Mouse (Mus musculus) left cerebral cortex, postnatal 4 days (tissue): ENCODE data around the gene Pon3. TPM values are rescaled to one million over a fixed set of nuclear protein-coding genes. Genes with fewer than 3 reads are reported as not detected.
A peak's percentile ranks its signal among the peaks of the same experiment; 100 is the strongest.

Experiments used
- DNase-seq: peaks from one replicate; pipeline ENCODE4 v3.0.0-alpha.2; 2022
- intact Hi-C: fragments of 180-260 bp; cut with DNase I; formaldehyde crosslinking; loops from one replicate; pipeline ENCODE4 v1.15.1; 2025
- total RNA-seq, 2 experiments: library from RNA; stranded (reverse); gene quantifications; 2 replicates each; pipeline ENCODE4 v1.2.3; 2021

Gene Pon3
- 1 to 10 TPM; 1.8 to 2.3 TPM for total RNA-seq

DNA sequence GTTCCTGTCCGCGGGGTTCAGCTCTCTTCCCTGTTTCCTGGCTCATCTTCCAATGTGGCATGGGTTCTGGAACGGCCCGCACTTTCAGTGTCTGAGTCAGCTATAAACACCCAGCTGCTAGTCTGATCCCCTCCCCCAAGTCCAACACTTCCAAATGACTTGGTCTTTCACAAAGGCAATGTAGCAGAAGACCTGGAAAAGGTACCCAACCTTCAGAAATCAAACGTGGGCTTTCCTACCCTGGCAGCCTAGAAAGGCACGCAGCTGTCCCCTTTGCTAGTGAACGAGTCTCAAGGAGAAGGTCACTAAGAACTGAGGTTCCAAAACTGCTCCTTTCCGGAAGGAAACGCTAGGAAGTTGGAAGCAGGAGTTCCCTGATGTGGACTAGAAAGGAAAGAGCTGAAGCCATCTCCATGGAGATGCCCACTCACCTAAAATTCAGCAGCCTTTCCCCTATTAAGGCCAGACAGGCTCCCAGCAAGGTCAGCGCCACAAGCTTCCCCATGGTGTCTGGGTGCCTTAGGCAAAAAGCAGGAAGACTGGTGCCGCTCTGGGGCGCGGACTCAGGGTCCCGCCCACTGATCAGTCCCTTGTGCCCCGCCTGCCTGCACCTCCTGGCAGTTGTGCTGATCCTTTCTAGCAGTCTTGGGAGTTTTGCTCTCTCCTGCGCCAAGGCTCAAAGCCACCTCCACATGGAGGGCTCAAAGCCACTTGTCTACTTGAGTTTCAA, at the start of gene Pon3:
Pon3 (minus strand) TSS at position 565 of the 730 bp plus-strand sequence.
- peak; percentile 14 for DNase-seq
- intact Hi-C loops, result no loop called here

DNA sequence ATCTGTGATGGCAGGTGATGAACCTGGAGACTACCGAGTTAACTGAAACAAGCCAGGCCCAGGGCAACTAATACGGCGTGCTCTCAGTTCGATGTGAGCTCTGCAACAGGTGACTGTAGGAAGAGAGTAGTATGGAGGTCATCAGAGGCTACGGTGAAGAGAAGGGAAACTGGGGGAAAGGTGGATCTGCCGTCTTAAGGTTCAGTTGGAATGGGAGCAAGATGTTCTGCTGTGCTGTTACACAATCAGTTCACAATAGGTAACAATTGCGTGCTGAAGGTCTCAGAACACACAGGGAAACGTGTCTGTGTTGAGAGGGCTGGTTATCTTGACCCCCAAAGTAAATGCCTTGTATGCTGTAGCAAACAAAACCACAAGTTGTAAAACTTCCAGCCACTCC, 48.9 kb upstream of the Pon3 start:
- intact Hi-C loops, result no loop called here
- no peak for DNase-seq

DNA sequence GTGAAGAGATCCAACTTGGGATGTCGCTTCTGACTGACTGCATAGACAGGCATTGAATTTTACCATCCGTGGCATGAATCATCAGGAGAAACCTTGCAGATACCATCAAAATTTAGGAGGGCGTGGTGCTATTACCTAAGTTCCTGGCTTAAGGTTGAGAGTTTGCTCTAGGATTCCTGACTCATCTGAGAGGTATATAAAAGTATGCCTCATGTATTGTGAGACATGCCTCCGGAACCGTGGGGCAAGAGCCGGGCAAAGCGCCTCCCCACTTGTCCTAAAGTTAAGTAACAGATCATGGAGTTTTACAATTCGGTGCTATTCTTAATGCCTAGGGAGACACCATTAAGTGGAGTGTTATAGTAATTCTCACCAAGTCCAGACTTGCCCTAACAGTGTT, 44.5 kb upstream of the Pon3 start:
- DNase-seq, result no peak
- intact Hi-C loops, result no loop called here

DNA sequence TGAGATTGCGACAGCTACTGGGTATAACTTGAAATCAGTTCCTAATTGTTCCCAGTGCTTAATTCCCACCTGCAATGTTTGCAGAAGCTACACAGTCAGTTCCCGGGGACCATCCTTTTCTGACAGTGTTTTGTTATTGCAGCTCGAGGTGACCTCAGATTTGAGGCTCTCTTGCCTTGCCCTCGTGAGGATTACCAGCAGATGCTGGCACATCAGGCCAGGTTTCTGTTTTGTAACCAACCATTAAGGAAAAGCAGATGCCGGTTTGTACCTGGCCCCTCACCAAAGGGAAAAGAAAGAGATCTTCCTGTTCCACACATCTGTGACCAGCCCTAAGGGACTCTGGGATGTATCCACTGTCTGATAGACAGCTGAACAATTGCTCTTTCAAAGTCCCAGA, 43.5 kb upstream of the Pon3 start:
- no peak for DNase-seq
- intact Hi-C loops, result no loop called here

DNA sequence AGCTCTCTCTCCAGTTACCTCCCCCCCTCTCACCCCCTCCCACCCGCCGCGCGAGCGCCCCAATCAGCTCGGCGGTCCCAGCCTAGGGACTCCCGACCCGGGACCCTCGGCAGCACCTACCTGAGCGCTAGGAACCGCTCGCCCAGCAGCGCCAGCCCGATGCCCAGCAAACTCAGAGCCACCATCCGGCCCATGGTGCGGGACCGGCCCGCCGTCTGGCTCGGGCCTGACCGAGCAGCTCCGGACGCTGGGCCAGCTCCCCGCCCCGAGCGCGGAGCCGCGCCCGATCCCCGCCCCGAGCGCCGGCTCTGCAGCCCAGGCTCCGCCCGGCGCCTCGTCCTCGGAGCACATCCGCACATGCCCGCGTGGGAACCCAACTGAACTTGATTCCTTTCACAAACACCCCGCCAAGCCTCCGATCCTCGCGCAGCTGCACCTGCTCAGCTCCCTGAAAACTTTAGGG, 42.0 kb upstream of the Pon3 start, which contains the start of gene Pon2:
Pon2 (minus strand) TSS at position 364 of the 463 bp plus-strand sequence.
- peak; percentile 63 for DNase-seq
- intact Hi-C loops, result no loop called here

DNA sequence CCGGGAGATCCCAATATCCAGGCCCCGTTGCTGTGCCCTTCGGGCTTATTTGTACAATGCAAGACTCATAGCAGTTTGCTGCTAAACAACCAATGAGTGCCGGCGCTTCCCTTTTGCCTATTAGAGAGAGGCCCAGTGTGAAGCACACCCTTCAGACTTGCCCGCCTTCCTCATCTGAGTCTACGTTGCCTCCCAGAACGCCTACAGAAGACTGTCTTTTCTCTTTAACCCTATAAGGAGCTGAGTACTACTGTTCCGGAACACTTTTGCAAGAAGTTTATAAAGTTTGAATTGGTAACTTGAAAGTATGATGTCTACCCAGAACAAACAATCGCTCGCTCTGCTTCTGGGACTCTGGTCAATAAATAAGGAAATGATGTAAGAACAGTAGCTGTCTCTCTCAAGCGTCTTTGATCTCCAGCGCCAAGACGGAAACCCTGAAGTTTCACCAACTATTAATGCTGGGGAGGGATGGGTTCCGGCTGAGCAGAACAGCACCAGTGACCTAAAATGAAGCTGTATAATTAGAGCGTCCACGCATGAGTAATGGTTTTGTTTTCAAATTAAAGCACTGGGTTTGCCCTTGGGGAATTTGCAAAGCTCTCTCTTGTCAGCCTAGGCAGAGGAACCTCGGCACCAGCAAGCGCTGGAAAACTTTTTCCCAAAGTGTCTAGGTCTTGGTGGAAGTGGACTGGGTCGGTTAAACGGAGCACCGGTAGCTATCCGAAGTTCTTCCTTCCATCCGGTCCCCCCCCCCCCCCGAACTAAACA, 41.4 kb upstream of the Pon3 start:
- intact Hi-C loops, result no loop called here
- peak; percentile 26 for DNase-seq

DNA sequence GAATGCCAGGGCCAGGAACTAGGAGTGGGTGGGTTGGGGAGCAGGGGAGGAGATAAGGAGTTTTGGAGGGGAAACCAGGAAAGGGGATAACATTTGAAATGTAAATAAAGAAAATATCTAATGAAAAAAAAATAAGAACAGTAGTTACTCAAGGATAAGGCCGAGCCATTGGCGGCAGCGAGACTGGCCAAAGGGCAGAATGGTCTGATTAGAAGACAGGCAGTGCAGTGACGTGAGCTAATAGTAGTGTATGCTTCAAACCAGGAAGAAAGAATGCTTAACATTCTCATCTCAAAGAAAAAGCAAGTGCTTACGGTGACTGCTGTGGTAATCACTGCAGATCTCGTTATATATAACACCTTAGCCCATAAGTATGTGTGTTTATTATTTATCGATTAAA, 40.0 kb upstream of the Pon3 start:
- intact Hi-C loops, result no loop called here

DNA sequence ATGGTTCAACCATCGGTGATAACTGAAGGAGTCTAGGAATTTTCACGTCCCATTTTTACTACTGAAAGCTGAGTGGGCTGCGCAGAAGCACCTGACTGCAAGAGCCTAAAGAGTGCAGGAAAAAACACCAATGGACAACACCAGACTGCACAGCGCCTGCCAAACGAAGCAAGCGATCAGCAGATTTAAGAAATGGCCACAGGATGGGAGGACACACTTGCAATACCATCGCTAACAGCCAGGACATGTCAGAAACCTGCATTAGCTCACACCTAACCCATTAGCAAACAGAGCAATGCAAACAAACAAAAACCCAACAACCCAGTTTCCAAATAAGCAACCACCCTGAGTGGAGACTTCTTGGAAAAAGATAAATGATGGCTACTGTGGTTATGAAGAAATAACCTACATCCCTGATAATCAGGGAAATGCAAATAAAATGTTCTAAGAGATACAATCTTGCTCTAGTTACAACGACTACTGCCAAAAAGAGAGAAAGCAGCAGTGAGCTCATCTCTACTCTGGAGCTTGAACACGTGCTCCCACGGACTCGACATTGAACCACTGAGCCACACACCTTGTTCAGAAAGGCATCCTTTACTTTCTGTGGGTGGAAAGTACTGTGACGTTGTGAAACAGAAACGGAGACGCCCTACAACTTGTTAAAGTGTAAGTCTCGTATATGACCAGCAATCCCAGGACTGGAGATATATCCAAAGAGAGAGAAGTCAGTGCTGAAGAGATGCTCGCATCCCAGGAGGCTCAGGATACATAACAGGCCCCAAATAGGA, 38.8 kb upstream of the Pon3 start:
- DNase-seq, result no peak
- intact Hi-C loops, result no loop called here

More for the DNA sequence above, 40.0 kb upstream of the Pon3 start:
- DNase-seq, result no peak

DNA sequence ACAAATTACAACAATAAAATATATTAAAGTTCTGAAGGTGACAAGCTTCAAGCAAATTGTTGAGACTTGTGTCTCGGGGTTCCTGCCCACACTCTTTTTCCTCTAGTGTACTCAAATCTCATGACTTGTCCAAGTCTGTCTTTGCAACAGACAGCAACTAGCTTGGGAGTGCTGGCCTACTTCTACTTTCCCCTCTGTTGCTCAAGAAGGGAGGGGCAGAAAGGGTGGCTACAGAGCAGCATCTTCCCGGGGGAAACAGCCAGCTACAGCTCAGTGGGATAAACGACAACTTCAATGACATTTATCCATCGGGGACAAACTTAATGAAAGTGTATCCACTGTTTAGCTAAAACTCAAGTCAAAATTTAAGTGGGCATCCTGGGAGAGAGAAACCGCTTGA, 36.8 kb upstream of the Pon3 start:
- intact Hi-C loops, result no loop called here
- DNase-seq, result no peak

DNA sequence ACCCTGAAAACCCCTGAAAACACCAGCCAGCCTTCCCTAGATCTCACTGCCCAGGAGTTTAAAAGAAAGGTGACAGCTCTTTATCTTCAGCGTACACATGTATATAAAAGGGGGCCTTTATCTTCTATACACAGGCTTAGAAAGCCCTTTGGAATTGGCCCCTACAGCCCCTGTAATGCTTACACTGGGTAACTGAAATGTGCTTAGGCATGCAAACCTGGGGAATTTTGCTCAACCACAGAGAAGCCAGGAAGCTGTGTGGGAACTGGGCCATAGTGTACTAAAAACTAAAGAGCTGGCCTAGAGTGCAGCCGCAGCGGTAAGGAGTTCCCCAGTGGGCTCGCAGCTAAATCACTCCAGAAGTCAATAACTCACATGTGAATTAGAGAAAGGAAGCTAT, 35.4 kb upstream of the Pon3 start:
- intact Hi-C loops, result no loop called here
- no peak for DNase-seq

DNA sequence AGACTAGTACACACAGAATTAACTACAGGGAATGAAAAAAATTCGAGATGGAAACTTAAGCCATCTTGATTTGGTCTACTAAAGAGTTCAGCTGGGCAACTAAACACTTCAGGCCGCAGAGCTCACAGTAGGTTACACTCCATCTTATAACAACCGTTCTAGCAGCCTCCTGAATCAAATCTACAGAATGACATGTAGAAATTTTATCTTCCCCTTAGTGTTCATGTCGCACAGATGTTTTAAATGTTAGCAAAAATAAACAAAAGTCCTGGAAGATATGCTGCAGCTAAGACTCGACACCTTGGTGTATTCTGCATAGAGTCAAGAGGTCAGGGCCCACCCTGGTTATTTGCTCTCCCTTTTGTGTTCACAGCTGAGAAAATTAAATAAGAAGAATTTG, 31.8 kb upstream of the Pon3 start:
- intact Hi-C loops, result no loop called here
- no peak for DNase-seq

DNA sequence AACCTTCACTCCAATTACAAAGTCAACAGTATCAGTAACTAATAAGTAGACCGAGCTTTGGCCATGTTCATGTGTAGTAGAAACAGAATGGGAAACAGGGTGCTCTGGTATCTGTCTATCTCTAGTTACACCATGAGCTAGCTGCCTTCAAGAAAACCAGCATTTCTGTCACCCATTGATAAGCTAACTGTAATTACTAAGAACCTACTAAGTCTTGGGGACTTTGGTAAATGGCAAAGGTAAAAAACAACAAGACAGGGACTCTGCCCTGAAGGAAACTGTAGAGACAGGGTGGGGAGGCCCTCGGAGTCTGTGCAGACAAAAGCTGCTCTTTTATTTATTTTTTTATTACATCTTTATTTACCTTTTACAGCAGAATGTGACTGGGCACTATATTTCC, 31.3 kb upstream of the Pon3 start:
- intact Hi-C loops, result no loop called here
- no peak for DNase-seq

DNA sequence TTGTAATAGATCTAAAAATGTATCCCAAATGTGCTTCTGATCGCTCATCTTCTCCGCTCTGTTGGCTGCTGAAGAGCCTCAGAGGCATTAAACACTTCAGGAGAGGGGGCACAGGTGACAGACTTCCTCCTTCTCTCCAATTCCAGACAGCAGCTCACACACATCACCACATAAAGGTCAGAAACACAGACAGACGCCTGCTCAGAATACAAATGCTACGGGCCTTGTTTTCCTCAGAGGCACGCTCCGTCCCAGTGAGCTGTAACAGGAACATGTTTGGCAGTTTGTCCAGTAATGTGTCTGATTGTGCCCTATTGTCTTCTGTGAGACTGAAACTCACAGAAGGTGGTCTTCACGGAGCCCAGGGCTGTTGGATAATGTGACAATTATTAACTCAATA, 26.3 kb upstream of the Pon3 start:
- intact Hi-C loops, result no loop called here
- DNase-seq, result peak; percentile 5

DNA sequence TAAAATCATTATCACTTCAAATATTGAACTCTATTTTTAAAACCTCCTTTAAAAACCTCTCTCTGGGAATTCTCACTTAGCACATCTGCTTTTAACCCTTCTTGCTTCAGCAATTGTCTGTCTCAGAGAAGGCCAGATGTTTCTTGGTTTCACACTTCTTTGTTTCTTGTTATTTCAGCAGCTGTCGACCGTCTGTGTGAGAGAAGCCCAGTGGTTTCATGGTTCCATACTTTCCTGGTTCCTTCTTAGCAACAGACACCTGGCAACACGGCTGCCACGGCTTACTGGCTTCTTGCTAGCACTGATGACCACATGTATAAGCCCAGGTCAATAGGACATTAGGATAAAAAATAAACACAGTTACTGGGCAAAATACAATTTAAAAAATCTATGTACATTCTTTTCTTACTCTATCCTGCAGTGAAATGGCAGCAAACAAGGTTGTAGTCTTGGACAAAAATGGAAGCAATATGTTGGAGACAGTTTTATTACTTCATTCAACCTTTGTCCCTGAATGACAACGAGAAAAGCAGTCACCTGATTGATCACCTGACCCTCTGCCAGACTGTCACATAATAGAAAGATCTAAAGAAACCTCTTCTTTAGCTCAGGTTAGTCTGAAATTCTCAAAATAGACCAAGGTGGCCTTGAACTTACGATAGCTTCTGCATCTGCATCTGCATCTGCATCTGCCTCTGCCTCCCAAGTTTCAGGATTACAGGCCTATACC, 24.7 kb upstream of the Pon3 start:
- intact Hi-C loops, result no loop called here
- no peak for DNase-seq

DNA sequence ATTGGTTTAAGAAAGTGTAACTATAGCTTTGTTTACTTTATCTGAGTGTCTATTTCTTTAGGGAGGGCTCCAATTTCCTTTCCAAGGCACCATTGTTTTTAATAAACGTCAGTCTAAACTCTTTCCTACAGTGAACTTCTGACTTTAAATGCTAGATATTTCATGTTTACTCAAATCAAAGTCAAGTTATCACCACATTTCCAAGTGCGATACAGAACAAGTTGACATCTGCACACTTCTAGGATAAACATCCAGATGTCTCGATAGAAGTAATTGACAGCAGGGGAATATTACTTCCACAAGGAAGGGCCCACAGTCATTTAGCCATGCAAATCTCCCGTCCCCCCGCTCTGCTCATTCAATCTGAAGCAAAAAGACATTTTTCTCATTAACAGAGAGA, 21.9 kb upstream of the Pon3 start:
- DNase-seq, result no peak
- intact Hi-C loops, result no loop called here

DNA sequence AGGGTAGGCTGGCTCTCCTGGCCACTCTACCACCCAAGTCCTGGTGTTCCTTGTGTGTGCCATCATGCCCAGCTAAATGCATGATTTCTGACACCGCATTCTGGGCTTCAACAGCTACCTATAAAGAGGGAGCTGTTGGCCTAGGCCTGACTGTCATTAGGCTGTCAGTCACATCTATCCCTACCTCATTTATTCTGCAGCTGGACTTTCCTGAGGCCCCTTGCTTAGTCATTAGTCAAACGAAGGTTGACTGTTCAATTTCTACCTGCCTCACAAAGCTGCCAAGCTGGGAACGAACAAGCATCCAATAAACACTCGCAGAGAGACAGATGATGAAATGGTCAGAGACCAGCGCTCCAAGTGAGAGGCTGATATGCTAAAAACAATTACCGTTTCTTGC, 13.6 kb upstream of the Pon3 start:
- DNase-seq, result no peak
- intact Hi-C loops, result no loop called here

DNA sequence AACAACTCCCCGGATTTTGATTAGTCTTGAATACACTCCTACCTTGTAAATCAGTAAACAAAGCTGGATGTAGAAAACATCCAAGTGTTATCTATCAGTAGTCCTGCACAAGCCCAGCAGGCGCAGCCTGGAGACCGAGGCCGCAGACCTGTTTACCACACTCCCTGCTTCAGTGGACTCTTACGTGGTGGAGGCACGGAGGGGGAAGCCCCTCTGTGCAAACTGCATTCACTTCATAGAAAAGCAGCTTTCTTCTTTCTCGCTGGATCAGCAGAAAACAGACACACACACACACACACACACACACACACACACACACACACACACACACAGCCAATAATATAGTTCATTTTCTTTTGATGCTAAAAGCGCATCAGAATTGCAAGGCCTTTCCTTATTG, 8.7 kb upstream of the Pon3 start:
- DNase-seq, result no peak

DNA sequence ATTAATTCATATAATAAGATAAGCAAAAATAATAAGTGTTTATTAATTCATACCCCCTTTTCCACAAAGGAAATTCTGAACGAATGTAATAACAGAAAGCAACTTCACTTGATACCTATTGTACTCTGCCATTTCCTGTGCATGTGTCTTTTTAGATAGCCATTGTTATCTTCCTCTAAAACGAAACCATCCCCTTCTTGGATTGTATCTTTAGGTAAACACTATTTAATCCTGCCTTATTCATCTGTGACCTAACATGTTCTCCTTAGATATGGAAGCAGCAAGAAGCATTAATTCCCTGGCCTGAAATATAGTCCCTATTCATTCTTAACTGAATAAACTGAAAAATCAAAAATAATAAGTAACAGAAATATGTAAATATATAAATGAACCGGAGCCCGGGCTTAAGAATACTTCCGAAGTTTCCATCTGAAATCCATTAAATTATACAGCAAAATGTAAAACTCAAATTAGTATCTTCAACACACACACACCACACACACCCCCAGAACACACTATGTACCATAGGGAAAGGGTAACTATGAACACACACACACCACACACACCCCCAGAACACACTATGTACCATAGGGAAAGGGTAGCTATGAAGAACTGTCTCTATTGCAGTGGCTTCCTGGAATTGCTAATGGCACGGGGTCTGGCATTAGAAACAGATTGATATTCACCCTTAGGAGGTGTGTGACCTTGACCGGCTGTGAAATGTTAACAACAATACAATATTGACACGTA, 7.3 kb upstream of the Pon3 start:
- DNase-seq, result no peak
- intact Hi-C loops, result no loop called here

More for the DNA sequence above, 8.7 kb upstream of the Pon3 start:
- intact Hi-C loops, result no loop called here

DNA sequence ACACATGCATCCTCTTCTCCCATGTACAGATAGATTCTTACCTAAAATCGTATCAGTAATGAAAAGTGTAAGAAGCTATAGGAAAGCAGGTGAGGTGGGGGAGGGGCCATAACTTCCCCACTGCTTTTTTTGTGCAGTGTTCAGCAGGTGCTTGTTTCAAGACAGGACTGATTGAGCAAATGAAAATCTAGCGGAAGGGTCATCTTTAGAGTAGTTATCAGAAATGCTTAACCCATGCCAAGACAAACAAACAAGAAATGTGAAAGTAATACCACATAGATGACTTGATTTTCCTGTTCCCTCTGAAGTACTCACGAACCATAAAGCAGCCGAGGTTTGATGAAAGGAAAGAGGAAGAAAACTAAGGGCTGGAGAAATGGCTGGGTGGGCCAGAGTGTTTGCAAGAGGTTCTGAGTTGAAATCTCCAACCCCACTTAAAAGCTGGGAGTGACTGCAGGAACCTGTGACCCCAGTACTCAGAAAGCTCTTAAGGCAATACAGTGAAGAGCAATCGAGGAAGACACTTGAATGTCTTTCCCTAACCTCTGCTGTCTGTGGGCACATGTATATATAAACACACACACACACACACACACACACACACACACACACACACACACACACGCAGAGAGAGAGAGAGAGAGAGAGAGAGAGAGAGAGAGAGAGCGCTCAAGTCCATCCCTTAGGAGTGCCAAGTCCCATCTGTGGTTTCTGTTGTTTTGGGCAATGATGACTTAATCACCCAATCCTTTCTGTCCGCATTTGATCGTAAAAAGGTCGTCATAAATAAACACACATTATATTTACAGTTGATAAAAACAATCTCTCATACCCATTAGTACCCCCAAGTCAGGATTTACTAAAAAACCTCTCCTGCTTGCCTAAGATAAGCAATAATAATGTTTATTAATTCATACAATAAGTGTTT, 6.5 kb upstream of the Pon3 start:
- intact Hi-C loops, result no loop called here

More for the DNA sequence above, 6.5 kb upstream of the Pon3 start:
- DNase-seq, result no peak
